Mouse (Mus musculus) limb, embryonic 13.5 days (tissue): ENCODE results near the gene Nsd1. TPM values are rescaled to one million over a fixed set of nuclear protein-coding genes. Genes with fewer than 3 reads are reported as not detected.

Experiments used
- ATAC-seq: fragments of 200-750 bp; cut with Nextera tagmentation; 2 replicates; pipeline ENCODE4 v1.8.0; 2017; ENCODE audit warnings: low read depth, moderate number of reproducible peaks, moderate TSS enrichment; ENCODE audit not compliant: low FRiP score
- H3K27ac ChIP-seq: fragments of 300-500 bp; sonication (generic); 2 replicates; pipeline ENCODE4 v1.5.1; 2015; ENCODE audit warnings: inconsistent platforms, mild to moderate bottlenecking, moderate library complexity
- H3K27me3 ChIP-seq: fragments of 300-500 bp; sonication (generic); 2 replicates; pipeline ENCODE4 v1.6.1; 2015; ENCODE audit warnings: mild to moderate bottlenecking, inconsistent platforms
- H3K36me3 ChIP-seq: fragments of 300-500 bp; sonication (generic); 2 replicates; pipeline ENCODE4 v1.6.1; 2015; ENCODE audit warnings: inconsistent platforms, mild to moderate bottlenecking, moderate library complexity
- H3K4me1 ChIP-seq: fragments of 300-500 bp; sonication (generic); 2 replicates; pipeline ENCODE4 v1.6.1; 2015; ENCODE audit warnings: inconsistent platforms
- H3K4me2 ChIP-seq: fragments of 300-500 bp; sonication (generic); replicated peaks from 2 replicates; pipeline ENCODE4 v1.6.1; 2015; ENCODE audit warnings: inconsistent platforms, mild to moderate bottlenecking, moderate library complexity
- H3K4me3 ChIP-seq: fragments of 300-500 bp; sonication (generic); 2 replicates; pipeline ENCODE4 v1.5.1; 2015; ENCODE audit warnings: moderate library complexity, mild to moderate bottlenecking, inconsistent platforms
- H3K9ac ChIP-seq: fragments of 300-500 bp; sonication (generic); 2 replicates; pipeline ENCODE4 v1.6.1; 2015; ENCODE audit warnings: mild to moderate bottlenecking, inconsistent platforms
- H3K9me3 ChIP-seq: fragments of 300-500 bp; sonication (generic); 2 replicates; pipeline ENCODE4 v1.6.1; 2016; ENCODE audit warnings: inconsistent platforms
- WGBS: fragments of 180-500 bp; shearing (Covaris S2); methylation state at CpG from one replicate; pipeline ENCODE4 v1.1.7; 2015; 5-methylcytosine and 5-hydroxymethylcytosine counted together
- polyA plus RNA-seq: library from polyadenylated mRNA; unstranded; fragments of >200 nt; fragmentation: Nextera tagmentation; extraction: Ambion mirVana; gene quantifications from 2 replicates; pipeline ENCODE4 v1.2.1, GENCODE M21; 2015

The Nsd1 gene
- polyA plus RNA-seq, 1 experiment from 2014 or later = 82.4 TPM

DNA sequence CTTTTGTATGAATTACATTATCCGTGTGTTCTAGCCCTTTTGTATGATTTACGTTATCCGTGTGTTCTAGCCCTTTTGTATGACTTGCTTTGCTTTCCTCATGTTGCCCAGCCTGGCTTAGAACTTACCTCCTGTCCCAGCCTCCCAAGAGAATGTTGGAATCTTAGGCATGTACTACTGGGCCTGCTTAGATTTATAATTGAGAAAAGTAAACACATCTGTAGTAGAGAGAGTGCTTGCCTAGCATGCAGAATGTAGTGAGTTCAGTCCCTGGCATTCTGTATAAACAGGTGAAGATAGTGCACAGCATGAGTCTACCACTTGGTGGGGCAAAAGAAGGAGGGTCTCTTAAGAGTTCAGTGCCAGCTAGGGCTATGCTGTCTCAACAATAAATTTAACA lies 14.8 kb downstream of the Nsd1 start:
- no peak overlapping the region for H3K4me3 ChIP-seq

DNA sequence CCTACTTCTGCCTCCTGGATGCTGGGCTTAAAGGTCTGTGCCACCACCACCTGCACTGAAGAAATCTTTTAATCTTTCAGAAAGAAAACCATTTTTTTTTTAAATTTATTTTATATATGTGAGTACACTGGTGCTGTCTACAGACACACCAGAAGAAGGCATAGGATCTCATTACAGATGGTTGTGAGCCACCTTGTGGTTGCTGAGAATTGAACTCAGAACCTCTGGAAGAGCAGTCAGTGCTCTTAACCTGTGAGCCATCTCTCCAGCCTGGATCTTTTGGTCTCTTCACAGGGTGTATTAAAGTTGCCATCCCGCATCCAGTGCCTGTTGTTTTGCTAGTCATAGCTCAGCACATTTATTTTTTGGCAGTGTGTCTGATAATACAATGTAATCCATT lies 21.1 kb downstream of the Nsd1 start:
- Histone ChIP-seq H3K4me1 (no peaks in the 10 kb centered on the region), H3K36me3 (peaks cover 69% of the 10 kb centered on the region), H3K9ac (no peak overlapping the region), H3K27ac (no peak overlapping the region), H3K4me3 (no peak overlapping the region), H3K4me2 (no peak overlapping the region), H3K27me3 (no peaks in the 10 kb centered on the region), H3K9me3 (no peaks in the 10 kb centered on the region)
- no peak for ATAC-seq
- 89% methylated on average over 1 of the region's 1 CpGs for WGBS

More for the DNA sequence above, 14.8 kb downstream of the Nsd1 start:
- H3K36me3 ChIP-seq = peaks cover 76% of the 10 kb centered on the region
- no peak overlapping the region for H3K4me2 ChIP-seq
- H3K27me3 ChIP-seq = no peaks in the 10 kb centered on the region
- 93% methylated on average over 3 of the region's 3 CpGs for WGBS
- no peaks in the 10 kb centered on the region for H3K9me3 ChIP-seq
- no peak overlapping the region for H3K9ac ChIP-seq
- no peaks in the 10 kb centered on the region for H3K4me1 ChIP-seq
- H3K27ac ChIP-seq = no peak overlapping the region
- ATAC-seq = no peak

DNA sequence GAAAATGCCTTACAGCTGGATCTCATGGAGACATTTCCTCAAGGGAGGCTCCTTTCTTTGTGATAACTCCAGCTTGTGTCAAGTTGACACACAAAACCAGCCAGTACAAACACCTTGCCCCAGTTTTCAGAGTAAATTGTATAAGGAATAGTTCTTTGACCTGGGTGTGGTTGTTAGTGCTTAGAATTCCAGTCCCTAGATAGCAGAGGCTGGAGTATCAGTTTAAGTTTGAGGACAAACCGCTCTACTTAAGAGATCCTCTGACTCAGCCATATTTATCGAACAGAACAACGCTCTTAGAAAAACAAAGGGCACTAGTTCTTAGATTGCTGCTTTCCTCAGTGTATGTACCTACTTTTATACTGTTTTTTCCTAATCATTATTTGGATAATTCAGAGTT lies 33.6 kb downstream of the Nsd1 start:
- 98% methylated on average over 3 of the region's 3 CpGs for WGBS
- ATAC-seq = no peak
- Histone ChIP-seq H3K4me3 (no peak overlapping the region), H3K27me3 (no peaks in the 10 kb centered on the region), H3K27ac (no peak overlapping the region), H3K9me3 (no peaks in the 10 kb centered on the region), H3K4me2 (no peak overlapping the region), H3K9ac (no peak overlapping the region), H3K4me1 (no peaks in the 10 kb centered on the region), H3K36me3 (peaks cover 96% of the 10 kb centered on the region)

DNA sequence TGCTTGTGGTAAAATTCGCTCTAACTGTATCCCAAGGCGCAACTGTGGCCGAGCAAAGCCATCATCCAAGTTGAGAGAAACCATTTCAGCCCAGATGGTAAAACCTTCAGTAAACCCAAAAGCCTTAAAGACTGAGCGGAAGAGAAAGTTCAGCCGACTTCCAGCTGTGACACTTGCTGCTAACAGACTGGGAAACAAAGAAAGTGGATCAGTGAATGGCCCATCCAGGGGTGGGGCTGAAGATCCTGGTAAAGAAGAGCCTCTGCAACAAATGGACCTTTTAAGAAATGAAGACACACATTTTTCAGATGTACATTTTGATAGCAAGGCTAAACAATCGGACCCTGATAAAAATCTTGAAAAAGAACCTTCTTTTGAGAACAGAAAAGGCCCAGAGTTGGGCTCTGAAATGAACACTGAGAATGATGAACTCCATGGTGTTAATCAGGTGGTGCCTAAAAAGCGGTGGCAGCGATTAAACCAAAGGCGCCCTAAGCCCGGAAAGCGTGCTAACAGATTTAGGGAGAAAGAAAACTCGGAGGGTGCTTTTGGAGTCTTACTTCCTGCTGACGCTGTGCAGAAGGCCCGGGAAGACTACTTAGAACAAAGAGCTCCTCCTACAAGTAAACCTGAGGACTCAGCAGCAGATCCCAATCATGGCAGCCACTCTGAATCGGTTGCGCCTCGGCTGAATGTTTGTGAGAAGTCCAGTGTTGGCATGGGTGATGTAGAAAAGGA lies 37.9 kb downstream of the Nsd1 start:
- H3K4me2 ChIP-seq = no peak overlapping the region
- no peak for ATAC-seq
- 89% methylated on average over 17 of the region's 17 CpGs for WGBS

DNA sequence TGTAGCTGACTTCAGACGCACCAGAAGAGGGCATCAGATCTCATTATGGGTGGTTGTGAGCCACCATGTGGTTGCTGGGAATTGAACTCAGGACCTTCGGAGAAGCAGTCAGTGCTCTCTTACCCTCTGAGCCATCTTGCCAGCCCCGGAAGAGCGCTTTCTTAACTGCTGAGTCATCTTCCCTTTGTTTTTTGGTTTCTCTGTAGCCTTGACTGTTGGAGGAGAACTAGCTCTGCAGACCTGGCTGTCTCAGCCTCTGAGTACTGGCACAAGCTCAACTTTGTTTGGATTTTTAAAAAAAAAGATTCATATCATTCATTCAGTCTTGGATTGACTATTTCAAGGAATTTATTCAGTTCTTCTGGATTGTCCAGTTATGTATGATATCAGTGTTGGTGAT lies 39.7 kb downstream of the Nsd1 start:
- no peak for ATAC-seq
- no peaks in the 10 kb centered on the region for H3K4me1 ChIP-seq
- no peaks in the 10 kb centered on the region for H3K9me3 ChIP-seq
- 92% methylated on average over 4 of the region's 4 CpGs for WGBS
- H3K9ac ChIP-seq = no peak overlapping the region
- no peaks in the 10 kb centered on the region for H3K27me3 ChIP-seq
- no peak overlapping the region for H3K4me2 ChIP-seq
- H3K4me3 ChIP-seq = no peak overlapping the region
- no peak overlapping the region for H3K27ac ChIP-seq
- peaks cover 73% of the 10 kb centered on the region for H3K36me3 ChIP-seq

More for the DNA sequence above, 37.9 kb downstream of the Nsd1 start:
- no peaks in the 10 kb centered on the region for H3K9me3 ChIP-seq
- H3K27ac ChIP-seq = no peak overlapping the region
- no peaks in the 10 kb centered on the region for H3K27me3 ChIP-seq
- no peak overlapping the region for H3K9ac ChIP-seq
- H3K4me1 ChIP-seq = no peaks in the 10 kb centered on the region
- no peak overlapping the region for H3K4me3 ChIP-seq
- H3K36me3 ChIP-seq = peaks cover 84% of the 10 kb centered on the region

DNA sequence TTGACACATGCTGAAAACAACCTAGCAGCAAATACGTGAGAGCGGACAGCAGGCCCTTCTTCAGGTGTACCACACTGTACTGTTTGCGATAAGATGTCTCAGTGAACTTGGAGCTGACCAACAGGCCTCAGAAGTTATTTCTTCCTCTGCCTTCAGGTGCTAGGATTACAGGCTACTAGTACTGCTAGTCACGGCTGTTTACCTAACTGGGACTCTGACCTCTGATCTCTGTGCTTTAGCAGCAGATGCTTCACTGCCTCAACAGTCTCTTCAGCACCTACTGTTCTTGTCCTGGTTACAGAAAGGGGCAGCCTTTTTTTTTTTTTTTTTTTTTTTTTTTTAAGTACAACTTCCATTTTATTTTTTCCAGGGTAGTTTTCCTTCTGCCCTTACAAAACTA lies 43.2 kb downstream of the Nsd1 start:
- WGBS = 87% methylated on average over 4 of the region's 4 CpGs
- Histone ChIP-seq H3K27ac (no peak overlapping the region), H3K27me3 (no peaks in the 10 kb centered on the region), H3K9me3 (no peaks in the 10 kb centered on the region), H3K4me3 (no peak overlapping the region), H3K4me1 (no peaks in the 10 kb centered on the region), H3K36me3 (peaks cover 54% of the 10 kb centered on the region), H3K4me2 (no peak overlapping the region), H3K9ac (no peak overlapping the region)
- no peak for ATAC-seq

DNA sequence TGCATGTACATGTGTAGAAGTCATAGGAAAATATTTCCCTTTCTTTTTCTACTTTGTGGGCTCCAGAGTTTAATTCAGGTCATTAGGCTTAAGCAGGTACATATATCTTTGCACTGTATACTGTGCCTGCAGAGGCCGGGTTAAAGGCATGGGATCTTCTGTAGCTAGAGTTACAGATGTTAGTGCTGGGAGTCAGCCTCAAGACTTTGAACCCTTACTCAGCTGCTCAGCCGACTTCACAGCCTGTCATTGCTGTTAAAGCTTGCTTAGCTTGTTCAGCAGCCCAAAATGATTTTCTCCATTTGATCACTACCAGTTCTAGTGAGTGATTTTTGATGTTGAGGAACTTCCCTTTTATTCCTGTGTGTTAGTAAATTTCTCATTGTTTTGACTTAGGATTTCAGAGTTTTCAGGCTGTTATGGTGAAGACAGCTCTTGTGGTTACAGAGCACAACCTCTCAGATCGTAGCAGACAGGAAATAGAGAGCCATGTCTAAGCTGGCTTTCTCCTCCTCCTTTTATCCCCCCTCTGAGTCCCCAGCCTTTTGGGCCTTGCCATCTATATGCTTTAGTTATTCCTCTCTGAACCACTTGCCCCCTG lies 45.6 kb downstream of the Nsd1 start:
- 67% methylated on average over 3 of the region's 3 CpGs for WGBS
- H3K9me3 ChIP-seq = no peaks in the 10 kb centered on the region
- no peak overlapping the region for H3K27ac ChIP-seq
- H3K27me3 ChIP-seq = no peaks in the 10 kb centered on the region
- no peak overlapping the region for H3K9ac ChIP-seq
- no peak overlapping the region for H3K4me3 ChIP-seq
- H3K36me3 ChIP-seq = peaks cover 47% of the 10 kb centered on the region
- no peak overlapping the region for H3K4me2 ChIP-seq
- no peak for ATAC-seq
- H3K4me1 ChIP-seq = no peaks in the 10 kb centered on the region

DNA sequence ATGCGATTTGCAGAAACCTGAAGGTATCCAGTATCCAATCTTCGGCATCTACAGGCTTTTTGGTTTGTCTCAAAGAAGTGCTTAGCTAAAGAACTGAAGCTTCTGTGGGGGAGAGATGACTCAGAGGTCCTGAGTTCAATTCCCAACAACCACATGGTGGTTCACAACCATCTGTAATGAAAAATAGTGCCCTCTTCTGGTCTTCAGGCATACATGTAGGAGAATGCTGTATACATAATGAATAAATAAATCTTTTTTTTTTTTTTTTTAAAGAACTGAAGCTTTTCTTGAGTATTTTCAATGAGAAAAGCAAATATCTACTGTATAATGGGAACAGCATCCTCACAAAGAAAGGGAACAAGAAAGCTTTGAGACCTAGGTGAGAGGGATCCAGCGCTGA lies 49.1 kb downstream of the Nsd1 start:
- Histone ChIP-seq H3K27ac (no peak overlapping the region), H3K9ac (no peak overlapping the region), H3K4me2 (no peak overlapping the region), H3K9me3 (no peaks in the 10 kb centered on the region), H3K36me3 (peaks cover 55% of the 10 kb centered on the region), H3K27me3 (no peaks in the 10 kb centered on the region), H3K4me1 (no peaks in the 10 kb centered on the region), H3K4me3 (no peak overlapping the region)
- 96% methylated on average over 3 of the region's 3 CpGs for WGBS
- no peak for ATAC-seq

DNA sequence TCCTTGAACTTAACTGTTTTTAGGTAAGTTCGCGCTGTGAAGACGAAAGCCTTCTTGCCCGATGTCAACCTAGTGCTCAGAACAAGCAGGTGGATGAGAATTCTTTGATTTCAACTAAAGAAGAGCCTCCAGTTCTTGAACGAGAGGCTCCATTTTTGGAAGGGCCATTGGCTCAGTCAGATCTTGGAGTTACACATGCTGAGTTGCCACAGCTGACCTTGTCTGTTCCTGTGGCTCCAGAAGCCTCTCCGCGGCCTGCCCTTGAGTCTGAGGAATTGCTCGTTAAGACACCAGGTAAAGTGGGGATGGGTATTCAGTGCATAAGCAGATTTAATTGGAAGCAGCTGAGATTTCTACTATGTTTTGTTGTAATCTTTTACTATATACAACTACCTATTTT lies 51.9 kb downstream of the Nsd1 start:
- ATAC-seq = no peak
- Histone ChIP-seq H3K4me2 (no peak overlapping the region), H3K4me3 (no peak overlapping the region), H3K4me1 (no peaks in the 10 kb centered on the region), H3K9me3 (no peaks in the 10 kb centered on the region), H3K9ac (no peak overlapping the region), H3K36me3 (peaks cover 61% of the 10 kb centered on the region), H3K27ac (no peak overlapping the region), H3K27me3 (no peaks in the 10 kb centered on the region)
- WGBS = 94% methylated on average over 8 of the region's 8 CpGs

DNA sequence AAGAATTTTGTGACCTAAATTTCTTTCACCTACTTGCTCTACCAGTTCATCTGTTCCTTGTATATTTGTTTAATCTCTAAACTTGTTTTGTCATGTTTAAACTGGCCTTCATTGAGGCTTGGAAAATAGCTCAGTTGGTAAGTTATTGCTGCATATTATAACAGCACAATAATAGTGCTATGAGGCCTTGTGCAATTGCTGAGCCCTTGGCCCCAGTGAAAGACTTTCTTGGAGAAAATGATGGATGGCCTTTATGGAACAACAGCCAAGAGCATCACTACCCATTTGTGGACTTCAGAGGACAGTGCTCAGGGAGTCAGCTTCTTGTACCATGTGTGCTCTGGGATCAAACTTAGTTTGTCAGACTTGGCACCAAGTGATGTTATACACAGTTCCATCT lies 52.5 kb downstream of the Nsd1 start:
- no peak overlapping the region for H3K9ac ChIP-seq
- no peak overlapping the region for H3K27ac ChIP-seq
- no peak overlapping the region for H3K4me3 ChIP-seq
- H3K4me1 ChIP-seq = no peaks in the 10 kb centered on the region
- no peak overlapping the region for H3K4me2 ChIP-seq
- H3K27me3 ChIP-seq = no peaks in the 10 kb centered on the region
- no peaks in the 10 kb centered on the region for H3K9me3 ChIP-seq
- peaks cover 58% of the 10 kb centered on the region for H3K36me3 ChIP-seq
- no peak for ATAC-seq

DNA sequence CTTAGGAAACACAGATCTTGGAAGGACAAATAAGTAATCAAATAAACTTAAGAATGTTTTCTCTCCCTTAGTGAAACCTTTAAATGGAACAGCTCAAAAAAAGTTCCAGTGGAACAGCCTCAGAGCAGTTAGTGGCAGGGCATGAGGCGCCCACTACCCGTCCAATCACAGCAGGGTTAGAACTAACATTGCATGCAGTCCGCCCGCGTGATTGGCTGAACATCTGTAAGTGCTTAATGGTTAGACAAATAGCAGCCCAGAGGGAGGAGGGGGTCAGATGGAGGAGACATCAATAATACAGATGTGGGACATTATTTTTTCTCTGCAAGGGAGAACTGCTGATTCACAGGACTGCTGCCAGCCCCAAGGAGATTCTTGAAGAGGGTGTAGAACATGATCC lies 67.6 kb downstream of the Nsd1 start:
- ATAC-seq = no peak
- WGBS = 74% methylated on average over 5 of the region's 5 CpGs
- peaks cover 71% of the 10 kb centered on the region for H3K36me3 ChIP-seq

DNA sequence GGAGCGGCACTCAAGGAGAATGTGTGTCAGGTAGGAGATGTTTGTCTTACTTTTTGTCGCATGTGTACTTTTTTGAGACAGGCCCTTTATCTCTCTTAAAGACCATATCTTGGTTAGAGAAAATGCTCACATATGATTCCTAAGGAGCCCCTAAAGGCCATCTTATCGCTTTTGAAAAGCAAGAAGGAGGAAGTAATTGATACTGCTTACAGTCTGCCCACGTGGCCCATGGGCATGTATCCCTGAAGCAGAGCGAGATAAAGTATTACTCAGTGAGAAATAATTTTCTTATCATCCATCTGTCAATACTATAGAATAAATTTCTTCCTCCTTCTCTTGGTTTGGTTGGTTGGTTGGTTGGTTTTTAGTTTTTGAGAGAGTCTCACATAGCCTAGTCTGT lies 68.1 kb downstream of the Nsd1 start:
- WGBS = 93% methylated on average over 5 of the region's 5 CpGs

More for the DNA sequence above, 67.6 kb downstream of the Nsd1 start:
- no peaks in the 10 kb centered on the region for H3K9me3 ChIP-seq
- H3K9ac ChIP-seq = no peak overlapping the region
- no peak overlapping the region for H3K4me3 ChIP-seq
- H3K4me1 ChIP-seq = no peaks in the 10 kb centered on the region
- no peak overlapping the region for H3K27ac ChIP-seq
- H3K4me2 ChIP-seq = no peak overlapping the region
- no peaks in the 10 kb centered on the region for H3K27me3 ChIP-seq

DNA sequence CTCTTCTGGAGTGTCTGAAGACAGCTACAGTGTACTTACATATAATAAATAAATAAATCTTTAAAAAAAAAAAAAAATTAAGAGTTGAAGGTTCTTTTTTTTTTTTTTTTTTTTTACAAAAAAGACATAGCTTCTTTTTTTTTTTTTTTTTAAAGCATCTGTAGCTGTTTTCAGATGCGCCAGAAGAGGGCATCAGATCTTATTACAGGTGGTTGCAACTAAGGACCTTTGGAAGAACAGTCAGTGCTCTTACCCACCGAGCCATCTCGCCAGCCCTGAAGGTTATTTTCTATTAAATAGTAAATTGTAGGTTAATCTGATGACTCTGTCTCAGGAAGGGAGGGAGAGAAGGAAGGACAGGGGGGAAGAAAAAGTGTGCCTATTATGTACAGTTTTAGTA lies 79.3 kb downstream of the Nsd1 start:
- H3K9me3 ChIP-seq = no peaks in the 10 kb centered on the region
- no peak overlapping the region for H3K4me2 ChIP-seq
- peaks cover 85% of the 10 kb centered on the region for H3K36me3 ChIP-seq
- 81% methylated on average over 3 of the region's 3 CpGs for WGBS
- H3K4me1 ChIP-seq = no peaks in the 10 kb centered on the region
- no peak overlapping the region for H3K27ac ChIP-seq
- H3K27me3 ChIP-seq = no peaks in the 10 kb centered on the region
- no peak overlapping the region for H3K9ac ChIP-seq
- no peak overlapping the region for H3K4me3 ChIP-seq
- ATAC-seq = no peak

More for the DNA sequence above, 68.1 kb downstream of the Nsd1 start:
- H3K9ac ChIP-seq = no peak overlapping the region
- ATAC-seq = no peak
- no peaks in the 10 kb centered on the region for H3K27me3 ChIP-seq
- H3K36me3 ChIP-seq = peaks cover 72% of the 10 kb centered on the region
- no peak overlapping the region for H3K27ac ChIP-seq
- H3K4me3 ChIP-seq = no peak overlapping the region
- no peaks in the 10 kb centered on the region for H3K4me1 ChIP-seq
- H3K4me2 ChIP-seq = no peak overlapping the region
- no peaks in the 10 kb centered on the region for H3K9me3 ChIP-seq
